ENCODE assay signal across 8 mouse cellular contexts in the genomic region with DNA sequence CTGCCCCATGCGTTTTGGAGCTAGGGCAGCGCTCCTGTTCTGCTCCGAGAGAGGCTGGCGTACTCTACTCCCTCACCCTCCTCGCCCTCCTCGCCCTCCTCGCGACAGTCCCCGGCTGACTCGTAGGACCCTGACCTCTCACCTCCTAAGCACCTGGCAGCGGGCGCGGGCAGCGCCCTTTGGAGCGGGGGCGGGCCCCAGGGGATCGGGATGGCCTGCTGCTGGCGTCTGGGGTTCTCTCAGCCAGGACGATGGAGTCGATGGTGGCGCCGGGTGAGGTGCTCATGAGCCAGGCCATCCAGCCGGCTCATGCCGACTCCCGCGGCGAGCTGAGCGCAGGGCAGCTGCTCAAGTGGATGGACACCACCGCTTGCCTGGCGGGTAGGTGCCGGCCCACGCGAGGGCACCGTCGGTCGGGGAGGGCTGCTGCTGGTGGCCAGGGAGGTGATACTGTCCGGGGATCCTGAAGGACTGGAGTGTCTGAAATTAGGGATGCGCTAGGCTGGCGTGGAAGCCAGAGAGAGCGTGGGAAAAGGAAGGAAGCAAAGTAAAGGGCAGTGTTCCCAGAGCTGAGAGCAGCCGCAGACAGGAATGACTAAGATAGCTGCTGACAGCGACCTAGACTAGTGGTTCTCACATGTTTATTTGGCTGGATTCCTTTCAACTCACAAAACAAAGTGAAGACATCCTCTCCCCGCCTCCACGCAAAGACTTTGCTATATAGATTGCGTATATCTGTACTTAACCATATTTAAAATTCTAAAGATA. TPM values are rescaled to one million over a fixed set of nuclear protein-coding genes. Genes with fewer than 3 reads are reported as not detected.
DNase-seq lines count a peak whose midpoint lies in the region; ATAC-seq and TF ChIP-seq lines count a peak whose summit lies in the region.

TSS of gene Acot12 (plus strand) at position 233 of the 768 bp plus-strand sequence.

- ATAC-seq in embryonic facial prominence, embryonic 12.5 days (ENCODE audit: insufficient number of reproducible peaks, insufficient read depth, low FRiP score, low TSS enrichment) = peak; percentile 67; the same call in 1 of the 2 replicates
- ATAC-seq in heart, embryonic 14.5 days (ENCODE audit: insufficient number of reproducible peaks, insufficient read depth, low FRiP score, low read depth) = no peak
- ATAC-seq in kidney, postnatal 0 days (replicated peaks; ENCODE audit: low FRiP score, low read depth) = peak; percentile 87
- peak; percentile 60 for ATAC-seq in megakaryocyte progenitor cell, adult 5-6 weeks (replicated peaks; ENCODE audit: poor library complexity)
- ATAC-seq in inflammation-experienced regulatory T-cells, adult 6 months = no peak

- TF ChIP-seq CTCF in ES-Bruce4 (IDR thresholded peaks at IDR 0.05; ENCODE audit: low read depth, low read length) = no peak
- TF ChIP-seq CTCF in kidney, postnatal 0 days (IDR thresholded peaks at IDR 0.05; ENCODE audit: low read depth) = no peak
- TF ChIP-seq CTCF in small intestine, adult 2 months (IDR thresholded peaks at IDR 0.05; ENCODE audit: extremely low read depth, insufficient read length, insufficient replicate concordance, low read depth, low read length) = no peak

- H3K9me3 ChIP-seq in ES-Bruce4 (replicated peaks; ENCODE audit: control insufficient read depth, insufficient read depth, low read length, poor library complexity, severe bottlenecking) = no peaks in the 10 kb centered on the region
- no peaks in the 10 kb centered on the region for H3K9me3 ChIP-seq in embryonic facial prominence, embryonic 12.5 days
- no peaks in the 10 kb centered on the region for H3K9me3 ChIP-seq in heart, embryonic 14.5 days (ENCODE audit: control insufficient read depth, low read length)
- no peaks in the 10 kb centered on the region for H3K9me3 ChIP-seq in kidney, postnatal 0 days (replicated peaks; ENCODE audit: low read length)

- no peak for TF ChIP-seq POLR2A in ES-Bruce4 (IDR thresholded peaks at IDR 0.05; ENCODE audit: insufficient read depth, low read length)
- TF ChIP-seq POLR2A in small intestine, adult 2 months (IDR thresholded peaks at IDR 0.05; ENCODE audit: low read depth, low read length) = peak; percentile 18; the same call in 1 of the 2 replicates

- WGBS in embryonic facial prominence, embryonic 12.5 days = 8% methylated on average over 45 of the region's 45 CpGs
- 6% methylated on average over 45 of the region's 45 CpGs for WGBS in heart, embryonic 14.5 days
- 6% methylated on average over 45 of the region's 45 CpGs for WGBS in kidney, postnatal 0 days
- WGBS in small intestine, adult 2 months = 8% methylated on average over 45 of the region's 45 CpGs

- peak within 1 kb of the TSS; percentile 16; the same call in 1 of the 2 replicates for H3K9ac ChIP-seq in ES-Bruce4 (ENCODE audit: low read depth, poor library complexity, severe bottlenecking)
- peak within 1 kb of the TSS; percentile 49 for H3K9ac ChIP-seq in embryonic facial prominence, embryonic 12.5 days
- H3K9ac ChIP-seq in heart, embryonic 14.5 days (ENCODE audit: low read length) = peak within 1 kb of the TSS; percentile 61
- peak within 1 kb of the TSS; percentile 49 for H3K9ac ChIP-seq in kidney, postnatal 0 days (ENCODE audit: low read depth, low read length)

- DNase-seq in adrenal gland, adult 8-10 months = peak; percentile 18
- DNase-seq in kidney, postnatal 0 days (ENCODE audit: low spot score) = peak; percentile 24

- H3K4me3 ChIP-seq in ES-Bruce4 (ENCODE audit: low read depth, low read length) = peak within 1 kb of the TSS; percentile 55
- peak within 1 kb of the TSS; percentile 39 for H3K4me3 ChIP-seq in embryonic facial prominence, embryonic 12.5 days
- H3K4me3 ChIP-seq in heart, embryonic 14.5 days (ENCODE audit: control insufficient read depth in 1 of 2, insufficient read depth in 1 of 2, low read depth in 1 of 2, low read length in 2 of 2) = peak within 1 kb of the TSS; percentile 27 to 45
- H3K4me3 ChIP-seq in kidney, postnatal 0 days (replicated peaks; ENCODE audit: low read depth, low read length) = peak within 1 kb of the TSS; percentile 30
- H3K4me3 ChIP-seq in small intestine, adult 2 months (ENCODE audit: low read depth, low read length) = peak within 1 kb of the TSS; percentile 82

- H3K27me3 ChIP-seq in ES-Bruce4 (ENCODE audit: control insufficient read depth, insufficient read depth, low read length, poor library complexity, severe bottlenecking) = peaks cover 2% of the 10 kb centered on the region
- H3K27me3 ChIP-seq in embryonic facial prominence, embryonic 12.5 days = peaks cover 18% of the 10 kb centered on the region
- H3K27me3 ChIP-seq in heart, embryonic 14.5 days (ENCODE audit: control insufficient read depth, insufficient read depth, low read length) = no peaks in the 10 kb centered on the region
- no peaks in the 10 kb centered on the region for H3K27me3 ChIP-seq in kidney, postnatal 0 days (ENCODE audit: insufficient read depth, low read length)
- no peaks in the 10 kb centered on the region for H3K27me3 ChIP-seq in small intestine, adult 2 months (ENCODE audit: control insufficient read depth, insufficient read depth, low read length)

- H3K4me2 ChIP-seq in embryonic facial prominence, embryonic 12.5 days (replicated peaks) = peak within 1 kb of the TSS; percentile 77
- peak within 1 kb of the TSS; percentile 89 for H3K4me2 ChIP-seq in heart, embryonic 14.5 days (ENCODE audit: low read length)
- peak within 1 kb of the TSS; percentile 66 for H3K4me2 ChIP-seq in kidney, postnatal 0 days (ENCODE audit: low read length)

- no peak for TF ChIP-seq EP300 in ES-Bruce4 (IDR thresholded peaks at IDR 0.05; ENCODE audit: insufficient read depth, low read depth, low read length)

- H3K27ac ChIP-seq in ES-Bruce4 (ENCODE audit: insufficient read depth, low read length) = no peak within 1 kb of the TSS
- H3K27ac ChIP-seq in embryonic facial prominence, embryonic 12.5 days = no peak within 1 kb of the TSS
- H3K27ac ChIP-seq in heart, embryonic 14.5 days (replicated peaks in 1 of 2; ENCODE audit: control insufficient read depth in 1 of 2, insufficient read depth in 1 of 2, low read depth in 2 of 2, low read length in 2 of 2) = no peak within 1 kb of the TSS
- no peak within 1 kb of the TSS for H3K27ac ChIP-seq in kidney, postnatal 0 days
- H3K27ac ChIP-seq in small intestine, adult 2 months (ENCODE audit: insufficient read depth, low read depth, low read length) = peak within 1 kb of the TSS; percentile 89

- no peaks in the 10 kb centered on the region for H3K4me1 ChIP-seq in ES-Bruce4 (ENCODE audit: control insufficient read depth, insufficient read depth, low read length)
- H3K4me1 ChIP-seq in embryonic facial prominence, embryonic 12.5 days = peaks cover 11% of the 10 kb centered on the region; the same call in 1 of the 2 replicates
- H3K4me1 ChIP-seq in heart, embryonic 14.5 days (ENCODE audit: control insufficient read depth in 2 of 2, insufficient read depth in 2 of 2, low read length in 2 of 2) = no peaks in the 10 kb centered on the region; a peak in 1 of 4 replicates
- no peaks in the 10 kb centered on the region for H3K4me1 ChIP-seq in kidney, postnatal 0 days (replicated peaks; ENCODE audit: insufficient read depth, low read length)
- peaks cover 3% of the 10 kb centered on the region; the same call in 1 of the 2 replicates for H3K4me1 ChIP-seq in small intestine, adult 2 months (ENCODE audit: control insufficient read depth, insufficient read depth, insufficient read length, low read length)

- no peaks in the 10 kb centered on the region for H3K36me3 ChIP-seq in ES-Bruce4 (ENCODE audit: control insufficient read depth, insufficient read depth, low read length, poor library complexity, severe bottlenecking)
- no peaks in the 10 kb centered on the region for H3K36me3 ChIP-seq in embryonic facial prominence, embryonic 12.5 days
- no peaks in the 10 kb centered on the region for H3K36me3 ChIP-seq in heart, embryonic 14.5 days (ENCODE audit: control insufficient read depth, insufficient read depth, low read length)
- H3K36me3 ChIP-seq in kidney, postnatal 0 days (ENCODE audit: insufficient read depth, low read length) = no peaks in the 10 kb centered on the region
- no peaks in the 10 kb centered on the region for H3K36me3 ChIP-seq in small intestine, adult 2 months (ENCODE audit: control insufficient read depth, insufficient read depth, low read length)

RNA-seq across cellular contexts. Expression of gene Acot12, which starts in this region (rescaled TPM):
- polyA plus RNA-seq in ES-Bruce4 (2011; ENCODE audit: insufficient read depth, insufficient read length, low read depth, missing spikeins) = not detected in 2 replicates
- total RNA-seq in adrenal gland, adult 8-10 months (2022) = 10 to 100 TPM in 1 of 4 experiments, 1 to 10 TPM in 1, under 1 TPM in 2; 0.41 to 11.4 (median 2.7) TPM
- polyA plus RNA-seq in embryonic facial prominence, embryonic 12.5 days (2016; fragmentation: Nextera tagmentation; extraction: Ambion mirVana) = 0.06 TPM in 1 of 2 replicates, not detected in the other
- polyA plus RNA-seq in heart, embryonic 14.5 days (2014; fragmentation: Nextera tagmentation; extraction: Ambion mirVana) = 0.30 TPM in 1 of 2 replicates, not detected in the other
- 0.48 and 0.54 TPM in 2 replicates for polyA plus RNA-seq in kidney, postnatal 0 days (2015; fragmentation: Nextera tagmentation; extraction: Ambion mirVana)
- total RNA-seq in megakaryocyte progenitor cell, adult 5-6 weeks (2015) = not detected in 2 replicates
- not detected in 2 replicates for total RNA-seq in megakaryocyte progenitor cell, adult 5-6 weeks (2017)
- 12.1 and 31.8 TPM in 2 replicates for polyA plus RNA-seq in small intestine, adult 2 months (2012; rRNA removed)
- polyA plus RNA-seq in inflammation-experienced regulatory T-cells, adult 6 months (2017; shearing (Covaris generic)) = not detected

Comparison
In these comparisons a context has a peak if more than half of its experiments do, and no peak if none do; other contexts are left out.
1. Peak in ATAC-seq, H3K4me3 ChIP-seq, H3K9ac ChIP-seq and H3K4me2 ChIP-seq in embryonic facial prominence, embryonic 12.5 days; RNA of the gene not detected or under 1 TPM.
2. Peak in DNase-seq, ATAC-seq, H3K4me3 ChIP-seq, H3K9ac ChIP-seq and H3K4me2 ChIP-seq in kidney, postnatal 0 days; RNA of the gene not detected or under 1 TPM.
3. Peak in ATAC-seq in megakaryocyte progenitor cell, adult 5-6 weeks; RNA of the gene not detected or under 1 TPM.
4. H3K4me3 ChIP-seq: peak in every context shown above with its lines; median percentile 82 in small intestine, adult 2 months; 55 in ES-Bruce4; 39 in embryonic facial prominence, embryonic 12.5 days; 36 in heart, embryonic 14.5 days; 30 in kidney, postnatal 0 days.